Mouse (Mus musculus): ENCODE measurements around the gene Igdcc3. TPM values are rescaled to one million over a fixed set of nuclear protein-coding genes. Genes with fewer than 3 reads are reported as not detected.
A peak's percentile ranks its signal among the peaks of the same experiment; 100 is the strongest.
"Not testable (repeated sequence)": the region's sequence is repeated elsewhere in the genome, so short reads cannot be mapped to it uniquely, and the experiment has no call there.

Igdcc3 gene
- total and polyA plus RNA-seq, 2 experiments from 2014 or later: 0.11 TPM; not detected in 1

- no peak for DNase-seq (ENCODE audit: low spot score)
- Histone ChIP-seq H3K9ac (replicated peaks; ENCODE audit: low read depth, low read length) (0 out of 2 replicates have a peak overlapping the region, but pooled peaks have one; percentile 16), H3K9me3 (replicated peaks; ENCODE audit: control insufficient read depth, low read length) (no peaks in the 10 kb centered on the region), H3K4me3 (ENCODE audit: low read depth, low read length) (no peak overlapping the region), H3K4me2 (ENCODE audit: low read depth, low read length) (no peak overlapping the region; the same call in 1 of the 2 replicates), H3K4me1 (ENCODE audit: control insufficient read depth, insufficient read depth) (0 out of 2 replicates have a peak, but pooled peaks cover 2% of the 10 kb centered on the region), H3K27me3 (ENCODE audit: control insufficient read depth, insufficient read depth, low read length) (no peaks in the 10 kb centered on the region), H3K36me3 (replicated peaks; ENCODE audit: control insufficient read depth, insufficient read depth, low read length) (no peaks in the 10 kb centered on the region), H3K27ac (ENCODE audit: low read depth) (no peak overlapping the region)
- TF ChIP-seq CTCF (IDR thresholded peaks at IDR 0.05; ENCODE audit: low read depth) (no peak), EP300 (IDR thresholded peaks at IDR 0.05; ENCODE audit: low read depth) (no peak)
- ATAC-seq (ENCODE audit: insufficient read depth, low read depth): no peak
- 63% methylated on average over 8 of the region's 8 CpGs for WGBS
Measured at GRCm38 (mm10) chr9:65216972-65217371, 76.0 kb downstream of the Igdcc3 start.

GRCm38 (mm10) chr9:65217661-65218060, 76.7 kb downstream of the Igdcc3 start:
- WGBS: 62% methylated on average over 6 of the region's 6 CpGs
- no peak overlapping the region; the same call in 1 of the 2 replicates for H3K4me2 ChIP-seq (ENCODE audit: low read depth, low read length)
- H3K9me3 ChIP-seq (replicated peaks; ENCODE audit: control insufficient read depth, low read length): no peaks in the 10 kb centered on the region
- H3K4me3 ChIP-seq (ENCODE audit: low read depth, low read length): no peak overlapping the region
- DNase-seq (ENCODE audit: low spot score) (no peak), ATAC-seq (ENCODE audit: insufficient read depth, low read depth) (no peak)
- no peaks in the 10 kb centered on the region for H3K27me3 ChIP-seq (ENCODE audit: control insufficient read depth, insufficient read depth, low read length)
- H3K4me1 ChIP-seq (ENCODE audit: control insufficient read depth, insufficient read depth): 0 out of 2 replicates have a peak, but pooled peaks cover 2% of the 10 kb centered on the region
- H3K36me3 ChIP-seq (replicated peaks; ENCODE audit: control insufficient read depth, insufficient read depth, low read length): no peaks in the 10 kb centered on the region
- no peak for TF ChIP-seq EP300 (IDR thresholded peaks at IDR 0.05; ENCODE audit: low read depth)
- H3K9ac ChIP-seq (replicated peaks; ENCODE audit: low read depth, low read length): peak overlapping the region; percentile 34; the same call in 1 of the 2 replicates
- H3K27ac ChIP-seq (ENCODE audit: low read depth): 0 out of 2 replicates have a peak overlapping the region, but pooled peaks have one; percentile 22

- no peak overlapping the region for H3K4me2 ChIP-seq (ENCODE audit: low read depth, low read length)
- WGBS: 65% methylated on average over 1 of the region's 1 CpGs
- no peak for TF ChIP-seq CTCF (IDR thresholded peaks at IDR 0.05; ENCODE audit: low read depth)
- no peak for TF ChIP-seq EP300 (IDR thresholded peaks at IDR 0.05; ENCODE audit: low read depth)
- H3K36me3 ChIP-seq (replicated peaks; ENCODE audit: control insufficient read depth, insufficient read depth, low read length): no peaks in the 10 kb centered on the region
- no peaks in the 10 kb centered on the region for H3K27me3 ChIP-seq (ENCODE audit: control insufficient read depth, insufficient read depth, low read length)
- H3K27ac ChIP-seq (ENCODE audit: low read depth): no peak overlapping the region
- no peaks in the 10 kb centered on the region for H3K9me3 ChIP-seq (replicated peaks; ENCODE audit: control insufficient read depth, low read length)
- DNase-seq (ENCODE audit: low spot score): no peak
- H3K9ac ChIP-seq (replicated peaks; ENCODE audit: low read depth, low read length): no peak overlapping the region
- 0 out of 2 replicates have a peak, but pooled peaks cover 2% of the 10 kb centered on the region for H3K4me1 ChIP-seq (ENCODE audit: control insufficient read depth, insufficient read depth)
- no peak overlapping the region for H3K4me3 ChIP-seq (ENCODE audit: low read depth, low read length)
- no peak for ATAC-seq (ENCODE audit: insufficient read depth, low read depth)
Measured at GRCm38 (mm10) chr9:65218916-65219315, 77.9 kb downstream of the Igdcc3 start.

- H3K4me2 ChIP-seq (ENCODE audit: low read depth, low read length); ATAC-seq (ENCODE audit: insufficient read depth, low read depth); H3K9me3 ChIP-seq (replicated peaks; ENCODE audit: control insufficient read depth, low read length); DNase-seq (ENCODE audit: low spot score); H3K27me3 ChIP-seq (ENCODE audit: control insufficient read depth, insufficient read depth, low read length); H3K4me1 ChIP-seq (ENCODE audit: control insufficient read depth, insufficient read depth); H3K9ac ChIP-seq (replicated peaks; ENCODE audit: low read depth, low read length); H3K27ac ChIP-seq (ENCODE audit: low read depth); H3K4me3 ChIP-seq (ENCODE audit: low read depth, low read length); H3K36me3 ChIP-seq (replicated peaks; ENCODE audit: control insufficient read depth, insufficient read depth, low read length): not testable (repeated sequence)
- 33% methylated on average over 3 of the region's 3 CpGs for WGBS
- peak; percentile 18 for TF ChIP-seq CTCF (IDR thresholded peaks at IDR 0.05; ENCODE audit: low read depth)
Measured at GRCm38 (mm10) chr9:65220398-65220797, 79.4 kb downstream of the Igdcc3 start.

- no peak overlapping the region for H3K4me2 ChIP-seq (ENCODE audit: low read depth, low read length)
- WGBS: 84% methylated on average over 6 of the region's 6 CpGs
- ATAC-seq (ENCODE audit: insufficient read depth, low read depth): no peak
Measured at GRCm38 (mm10) chr9:65223927-65224326, 82.9 kb downstream of the Igdcc3 start.

GRCm38 (mm10) chr9:65225795-65226194, 84.8 kb downstream of the Igdcc3 start:
- Histone ChIP-seq H3K4me3 (ENCODE audit: low read depth, low read length) (no peak overlapping the region), H3K27me3 (ENCODE audit: control insufficient read depth, insufficient read depth, low read length) (no peaks in the 10 kb centered on the region), H3K36me3 (replicated peaks; ENCODE audit: control insufficient read depth, insufficient read depth, low read length) (peaks cover 21% of the 10 kb centered on the region), H3K9ac (replicated peaks; ENCODE audit: low read depth, low read length) (no peak overlapping the region), H3K27ac (ENCODE audit: low read depth) (no peak overlapping the region), H3K4me1 (ENCODE audit: control insufficient read depth, insufficient read depth) (no peaks in the 10 kb centered on the region), H3K4me2 (ENCODE audit: low read depth, low read length) (no peak overlapping the region), H3K9me3 (replicated peaks; ENCODE audit: control insufficient read depth, low read length) (no peaks in the 10 kb centered on the region)
- TF ChIP-seq CTCF (IDR thresholded peaks at IDR 0.05; ENCODE audit: low read depth) (peak; percentile 50), EP300 (IDR thresholded peaks at IDR 0.05; ENCODE audit: low read depth) (no peak)
- WGBS: 41% methylated on average over 4 of the region's 4 CpGs
- ATAC-seq (ENCODE audit: insufficient read depth, low read depth) (no peak), DNase-seq (ENCODE audit: low spot score) (no peak)

More at GRCm38 (mm10) chr9:65223927-65224326, 82.9 kb downstream of the Igdcc3 start:
- H3K27me3 ChIP-seq (ENCODE audit: control insufficient read depth, insufficient read depth, low read length): no peaks in the 10 kb centered on the region
- H3K4me3 ChIP-seq (ENCODE audit: low read depth, low read length): no peak overlapping the region
- no peak for TF ChIP-seq EP300 (IDR thresholded peaks at IDR 0.05; ENCODE audit: low read depth)
- no peak for TF ChIP-seq CTCF (IDR thresholded peaks at IDR 0.05; ENCODE audit: low read depth)
- no peaks in the 10 kb centered on the region for H3K9me3 ChIP-seq (replicated peaks; ENCODE audit: control insufficient read depth, low read length)
- H3K9ac ChIP-seq (replicated peaks; ENCODE audit: low read depth, low read length): no peak overlapping the region
- H3K36me3 ChIP-seq (replicated peaks; ENCODE audit: control insufficient read depth, insufficient read depth, low read length): peaks cover 12% of the 10 kb centered on the region
- DNase-seq (ENCODE audit: low spot score): no peak
- no peaks in the 10 kb centered on the region for H3K4me1 ChIP-seq (ENCODE audit: control insufficient read depth, insufficient read depth)
- H3K27ac ChIP-seq (ENCODE audit: low read depth): no peak overlapping the region

Data from heart, postnatal 0 days (tissue).